Mouse (Mus musculus) bone marrow macrophage, adult 2 months (primary cell): ENCODE data around the gene Lrrn1.

Source experiments
- CTCF ChIP-seq: IDR thresholded peaks from 2 replicates; pipeline ENCODE4 v1.5.1; 2012; ENCODE audit warnings: low read depth, mild to moderate bottlenecking, low read length, moderate library complexity
- POLR2A ChIP-seq: IDR thresholded peaks from 2 replicates; pipeline ENCODE4 v1.6.1; 2012; ENCODE audit warnings: mild to moderate bottlenecking, low read depth, low read length, borderline replicate concordance

DNA sequence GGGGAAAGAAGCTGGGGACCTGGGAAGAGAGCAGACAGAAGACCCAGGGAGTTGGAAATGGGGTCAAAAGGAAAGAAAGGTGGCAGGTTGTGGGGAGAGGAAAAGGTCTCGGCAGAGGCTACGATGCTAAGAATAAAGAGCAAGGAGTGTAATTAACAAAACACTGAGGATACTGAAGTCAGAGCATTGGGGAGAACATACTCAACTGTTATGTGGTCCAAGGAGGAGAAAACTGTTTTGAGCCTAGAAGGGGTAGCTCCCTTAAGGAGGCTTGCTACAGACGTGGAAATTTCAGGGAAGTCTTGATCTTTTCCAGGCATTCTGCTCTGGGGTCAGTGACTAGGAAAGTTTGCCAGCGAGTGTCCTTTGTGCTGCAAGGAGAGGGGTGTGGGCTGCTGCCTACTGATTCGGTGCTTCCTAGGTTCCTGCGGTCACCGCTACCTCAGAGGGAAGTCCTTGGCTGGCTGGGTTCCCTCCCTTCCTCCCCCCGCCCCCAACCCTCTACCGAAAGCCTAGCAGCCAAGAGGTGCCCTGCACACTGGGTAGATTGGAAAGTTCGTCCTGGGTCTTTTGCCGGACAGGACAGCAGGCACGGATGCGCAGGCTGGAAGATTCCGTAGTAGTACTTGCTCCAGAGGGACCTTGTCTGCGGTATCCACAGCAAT is 1.2 kb downstream of the Lrrn1 start:
- TF ChIP-seq POLR2A (no peak), CTCF (no peak)
